Mouse (Mus musculus) forebrain, embryonic 11.5 days (tissue): ENCODE data around the gene Klk1b5. TPM values are rescaled to one million over a fixed set of nuclear protein-coding genes. Genes with fewer than 3 reads are reported as not detected.
"Not testable (repeated sequence)": the region's sequence is repeated elsewhere in the genome, so short reads cannot be mapped to it uniquely, and the experiment has no call there.

Experiments
- ATAC-seq: fragments of 200-750 bp; cut with Nextera tagmentation; replicated peaks from 2 replicates; pipeline ENCODE4 v1.8.0; 2017; ENCODE audit warnings: moderate TSS enrichment; ENCODE audit not compliant: low FRiP score
- DNase-seq: peaks from one replicate; pipeline ENCODE4 v3.0.0-alpha.2; 2017; ENCODE audit warnings: low spot score
- H3K27ac ChIP-seq: fragments of 300-500 bp; sonication (generic); 2 replicates; pipeline ENCODE4 v1.5.1; 2014; ENCODE audit warnings: low read depth, low read length
- H3K27me3 ChIP-seq: fragments of 300-500 bp; sonication (generic); 2 replicates; pipeline ENCODE4 v1.6.1; 2014; ENCODE audit warnings: mild to moderate bottlenecking, low read length, mixed read lengths; ENCODE audit not compliant: control insufficient read depth, insufficient read depth
- H3K36me3 ChIP-seq: fragments of 300-500 bp; sonication (generic); 2 replicates; pipeline ENCODE4 v1.6.1; 2014; ENCODE audit warnings: mild to moderate bottlenecking, low read length, moderate library complexity, mixed read lengths; ENCODE audit not compliant: control insufficient read depth, insufficient read depth
- H3K4me1 ChIP-seq: fragments of 300-500 bp; sonication (generic); replicated peaks from 2 replicates; pipeline ENCODE4 v1.6.1; 2014; ENCODE audit warnings: low read length, mixed read lengths; ENCODE audit not compliant: control insufficient read depth, insufficient read depth
- H3K4me2 ChIP-seq: fragments of 300-500 bp; sonication (generic); 2 replicates; pipeline ENCODE4 v1.6.1; 2014; ENCODE audit warnings: low read depth, mild to moderate bottlenecking, low read length, moderate library complexity, mixed read lengths; ENCODE audit not compliant: severe bottlenecking
- H3K4me3 ChIP-seq: fragments of 300-500 bp; sonication (generic); 2 replicates; pipeline ENCODE4 v1.5.1; 2014; ENCODE audit warnings: low read depth, low read length
- H3K9ac ChIP-seq: fragments of 300-500 bp; sonication (generic); 2 replicates; pipeline ENCODE4 v1.6.1; 2014; ENCODE audit warnings: low read length
- H3K9me3 ChIP-seq: fragments of 300-500 bp; sonication (generic); 2 replicates; pipeline ENCODE4 v1.6.1; 2016; ENCODE audit warnings: low read length, mixed read lengths; ENCODE audit not compliant: control insufficient read depth
- WGBS: fragments of 180-500 bp; shearing (Covaris S2); extraction: QIAGEN DNeasy Blood & Tissue Kit; methylation state at CpG from one replicate; pipeline ENCODE4 v1.1.7; 2014; 5-methylcytosine and 5-hydroxymethylcytosine counted together
- polyA plus RNA-seq: library from polyadenylated mRNA; unstranded; fragments of >200 nt; fragmentation: Nextera tagmentation; extraction: Ambion mirVana; gene quantifications from 2 replicates; pipeline ENCODE4 v1.2.1, GENCODE M21; 2014

Gene Klk1b5
- polyA plus RNA-seq, result not detected in 2 replicates

GRCm38 (mm10) chr7:44215645-44216044 lies at the start of gene Klk1b5:
Gene Klk1b5 (plus strand): TSS chr7:44215945.
- no peak for ATAC-seq
- no peak within 1 kb of the TSS for H3K4me2 ChIP-seq
- H3K4me1 ChIP-seq, result no peaks in the 10 kb centered on the region
- WGBS, result 76% methylated on average over 1 of the region's 1 CpGs
- no peaks in the 10 kb centered on the region for H3K9me3 ChIP-seq
- DNase-seq, result no peak
- no peaks in the 10 kb centered on the region for H3K27me3 ChIP-seq
- H3K4me3 ChIP-seq, result no peak within 1 kb of the TSS
- H3K9ac ChIP-seq, result no peak within 1 kb of the TSS
- no peaks in the 10 kb centered on the region for H3K36me3 ChIP-seq
- no peak within 1 kb of the TSS for H3K27ac ChIP-seq

DNA sequence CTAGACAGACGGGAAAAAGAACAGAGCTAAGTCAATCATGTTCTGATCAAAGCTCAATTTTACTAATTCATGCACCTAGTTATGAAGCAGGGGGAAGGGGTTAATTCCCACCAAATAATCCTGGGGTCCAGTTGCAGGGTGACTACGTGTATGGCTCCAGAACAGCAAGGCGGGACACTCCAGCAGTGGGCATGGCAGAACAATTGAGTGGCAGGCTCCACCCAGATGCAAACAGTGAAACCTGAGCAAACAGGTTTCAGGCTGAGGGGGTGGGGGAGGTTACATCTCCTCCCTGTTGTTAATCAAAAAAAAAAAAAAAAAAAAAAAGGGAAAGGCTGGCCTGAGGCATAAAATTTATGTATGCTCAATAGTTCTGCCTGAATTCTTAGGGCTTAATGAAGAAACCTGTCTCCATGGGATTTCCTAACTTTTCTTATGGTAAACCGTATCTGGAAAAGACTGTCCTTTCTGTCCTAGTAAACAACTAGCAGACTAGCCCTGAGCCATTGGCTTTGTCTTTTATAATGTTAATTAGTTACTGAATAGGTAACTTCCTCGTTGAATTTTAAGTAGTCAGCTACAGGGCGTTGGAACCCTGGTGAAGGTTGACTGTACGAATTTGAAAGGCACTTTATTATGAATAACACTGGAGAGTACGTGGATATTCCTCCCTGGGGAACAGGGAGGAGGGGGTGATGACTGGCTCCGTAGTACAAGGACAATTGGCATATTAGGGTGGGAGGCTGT lies 36.3 kb upstream of the Klk1b5 start:
- Histone ChIP-seq H3K9me3 (no peaks in the 10 kb centered on the region), H3K4me3 (no peak overlapping the region), H3K27ac (no peak overlapping the region), H3K4me1 (no peaks in the 10 kb centered on the region), H3K27me3 (no peaks in the 10 kb centered on the region), H3K9ac (no peak overlapping the region), H3K4me2 (no peak overlapping the region), H3K36me3 (no peaks in the 10 kb centered on the region)
- 51% methylated on average over 9 of the region's 9 CpGs for WGBS
- ATAC-seq (no peak), DNase-seq (no peak)

DNA sequence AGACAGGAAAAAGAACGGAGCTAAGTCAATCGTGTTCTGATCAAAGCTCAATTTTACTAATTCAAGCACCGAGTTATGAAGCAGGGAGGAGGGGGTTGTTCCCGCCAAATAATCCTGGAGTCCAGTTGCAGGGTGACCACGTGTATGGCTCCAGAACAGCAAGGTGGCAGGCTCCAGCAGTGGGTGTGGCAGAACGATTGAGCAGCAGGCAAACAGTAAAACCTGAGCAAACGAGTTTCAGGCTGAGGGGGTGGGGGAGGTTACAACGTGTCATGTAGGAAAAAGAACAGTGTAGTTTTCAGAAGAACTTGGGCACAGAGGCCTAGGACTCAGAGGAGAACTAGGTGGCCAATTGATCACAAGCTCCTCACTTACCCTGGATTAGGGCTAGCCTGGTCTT lies 29.2 kb upstream of the Klk1b5 start:
- 75% methylated on average over 8 of the region's 8 CpGs for WGBS
- not testable (repeated sequence) for H3K9me3 ChIP-seq, H3K9ac ChIP-seq, H3K4me3 ChIP-seq, DNase-seq, H3K27me3 ChIP-seq, H3K27ac ChIP-seq, H3K4me1 ChIP-seq, ATAC-seq, H3K4me2 ChIP-seq, H3K36me3 ChIP-seq

DNA sequence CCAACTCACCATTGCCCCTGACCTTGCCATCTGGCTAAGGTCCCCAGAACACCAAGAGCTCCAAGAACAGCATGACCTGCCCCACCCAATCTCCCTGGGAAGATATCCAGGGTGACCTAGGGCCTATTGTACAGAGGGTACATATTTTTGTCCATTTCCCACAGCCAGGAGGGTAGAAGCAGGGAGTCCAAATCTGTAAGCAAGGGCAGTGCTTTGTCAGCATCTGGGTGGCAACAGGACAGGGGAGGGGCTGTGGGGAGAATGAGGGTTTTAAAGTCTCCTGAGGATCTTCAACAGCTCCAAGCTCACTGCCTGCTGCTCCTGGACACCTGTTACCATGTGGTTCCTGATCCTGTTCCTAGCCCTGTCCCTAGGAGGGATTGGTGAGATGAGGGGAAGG lies 27.8 kb upstream of the Klk1b5 start, which contains the start of gene Klk1b24:
Klk1b24 (plus strand) TSS at position 301 of the 400 bp plus-strand sequence.
- H3K9ac ChIP-seq, ATAC-seq, H3K27ac ChIP-seq: not testable (repeated sequence)

DNA sequence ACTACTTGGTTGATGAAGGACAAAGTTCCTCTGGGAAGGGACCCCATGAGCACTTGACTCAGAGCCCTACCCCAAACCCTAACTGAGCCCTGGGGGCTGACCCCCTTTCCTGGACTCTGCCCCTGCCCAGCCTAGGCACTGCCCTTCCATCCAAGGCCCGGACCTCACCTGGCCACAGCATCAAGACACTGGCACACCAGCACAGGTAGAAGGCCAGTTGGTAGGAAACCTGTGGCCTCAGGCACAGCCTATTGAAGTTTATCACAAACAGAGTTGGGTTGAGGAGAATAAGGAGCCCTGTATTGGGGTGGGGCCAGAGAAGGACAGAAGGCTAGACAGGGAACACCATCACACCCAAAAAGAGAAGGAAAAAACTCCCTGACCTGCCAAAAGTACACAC lies 22.3 kb upstream of the Klk1b5 start:
- H3K4me3 ChIP-seq, DNase-seq, H3K4me1 ChIP-seq, ATAC-seq, H3K36me3 ChIP-seq, H3K27me3 ChIP-seq, H3K27ac ChIP-seq, H3K4me2 ChIP-seq, H3K9ac ChIP-seq, H3K9me3 ChIP-seq: not testable (repeated sequence)
- 100% methylated on average over 1 of the region's 1 CpGs for WGBS

More for the DNA sequence above, 27.8 kb upstream of the Klk1b5 start, which contains the start of gene Klk1b24:
- H3K4me1 ChIP-seq, H3K9me3 ChIP-seq, H3K36me3 ChIP-seq, DNase-seq, H3K27me3 ChIP-seq, H3K4me2 ChIP-seq, H3K4me3 ChIP-seq: not testable (repeated sequence)

- DNase-seq (no peak), ATAC-seq (no peak)
- Histone ChIP-seq H3K4me3 (no peak within 1 kb of the TSS), H3K27me3 (no peaks in the 10 kb centered on the region), H3K27ac (no peak within 1 kb of the TSS), H3K36me3 (no peaks in the 10 kb centered on the region), H3K4me1 (no peaks in the 10 kb centered on the region), H3K4me2 (no peak within 1 kb of the TSS), H3K9me3 (no peaks in the 10 kb centered on the region), H3K9ac (no peak within 1 kb of the TSS)
- WGBS, result 80% methylated on average over 3 of the region's 3 CpGs
Measured at GRCm38 (mm10) chr7:44197891-44198290, 17.9 kb upstream of the Klk1b5 start, which contains the start of gene Klk1b3. Gene Klk1b3 (plus strand): TSS chr7:44198191.

- 58% methylated on average over 3 of the region's 3 CpGs for WGBS
- H3K4me2 ChIP-seq, H3K4me1 ChIP-seq, H3K27me3 ChIP-seq, H3K9me3 ChIP-seq, H3K9ac ChIP-seq, H3K4me3 ChIP-seq, H3K27ac ChIP-seq, ATAC-seq, DNase-seq, H3K36me3 ChIP-seq: not testable (repeated sequence)
Measured at GRCm38 (mm10) chr7:44207135-44207534, 8.6 kb upstream of the Klk1b5 start, which contains the start of gene Klk1b4. Gene Klk1b4 (plus strand): TSS chr7:44207435.

- Histone ChIP-seq H3K4me1 (no peaks in the 10 kb centered on the region), H3K27ac (no peak overlapping the region), H3K4me3 (no peak overlapping the region), H3K27me3 (no peaks in the 10 kb centered on the region), H3K4me2 (no peak overlapping the region), H3K9me3 (no peaks in the 10 kb centered on the region), H3K36me3 (no peaks in the 10 kb centered on the region), H3K9ac (no peak overlapping the region)
- no peak for DNase-seq
- no peak for ATAC-seq
- 94% methylated on average over 3 of the region's 3 CpGs for WGBS
Measured at GRCm38 (mm10) chr7:44208307-44208706, 7.4 kb upstream of the Klk1b5 start.

- not testable (repeated sequence) for DNase-seq, H3K36me3 ChIP-seq, H3K4me1 ChIP-seq, H3K9me3 ChIP-seq, H3K4me2 ChIP-seq, H3K9ac ChIP-seq, H3K4me3 ChIP-seq, ATAC-seq, H3K27ac ChIP-seq, H3K27me3 ChIP-seq
- WGBS, result 77% methylated on average over 8 of the region's 10 CpGs
Measured at GRCm38 (mm10) chr7:44221601-44222000, 5.9 kb downstream of the Klk1b5 start.
